Mouse (Mus musculus) embryo, embryonic 11.5 days (tissue): ENCODE results near the gene Rsph3a.
"Not testable (repeated sequence)": the region's sequence is repeated elsewhere in the genome, so short reads cannot be mapped to it uniquely, and the experiment has no call there.

Experiments
- DNase-seq: peaks from one replicate; pipeline ENCODE4 v3.0.0-alpha.2; 2012; ENCODE audit warnings: low read depth, low spot score

Rsph3a gene

DNA sequence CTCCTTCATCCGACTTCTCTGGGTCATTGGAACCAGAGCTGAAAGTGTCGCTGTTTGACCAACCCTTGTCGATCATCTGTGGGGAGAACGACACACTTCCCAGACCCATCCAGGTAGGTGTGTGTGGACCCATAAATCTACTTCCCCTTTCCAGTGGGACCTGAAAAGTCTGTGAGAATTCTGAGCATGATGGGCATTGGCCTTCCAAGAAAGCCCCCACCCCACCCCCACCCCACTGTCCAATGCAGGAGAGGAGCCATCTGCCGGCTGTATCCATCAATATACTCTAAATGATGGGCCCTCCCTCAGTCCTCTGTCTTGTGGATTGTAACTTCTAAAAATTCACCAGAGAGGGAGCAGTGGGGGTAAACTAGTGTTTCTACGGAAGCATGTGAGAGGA, 16.8 kb upstream of the Rsph3a start:
- DNase-seq, result no peak

DNA sequence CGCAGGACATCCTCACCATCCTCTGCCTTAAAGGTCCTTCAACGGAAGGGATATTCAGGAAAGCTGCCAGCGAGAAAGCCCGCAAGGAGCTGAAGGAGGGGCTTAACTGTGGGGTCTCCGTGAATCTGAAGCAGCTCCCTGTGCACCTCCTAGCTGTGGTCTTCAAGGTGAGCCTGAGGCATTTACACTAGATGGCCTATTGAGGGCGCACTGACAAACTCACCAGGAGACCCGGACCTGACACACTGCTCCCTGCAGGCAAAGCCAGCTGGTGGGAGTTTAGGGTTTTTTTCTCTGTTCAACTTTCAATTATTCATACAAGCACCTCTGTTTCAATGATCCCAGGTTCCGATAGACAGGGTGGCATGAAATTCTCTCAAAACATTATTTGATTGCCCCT, 16.1 kb upstream of the Rsph3a start:
- no peak for DNase-seq

GRCm38 (mm10) chr17:7931096-7931990, 14.1 kb upstream of the Rsph3a start:
- no peak for DNase-seq

DNA sequence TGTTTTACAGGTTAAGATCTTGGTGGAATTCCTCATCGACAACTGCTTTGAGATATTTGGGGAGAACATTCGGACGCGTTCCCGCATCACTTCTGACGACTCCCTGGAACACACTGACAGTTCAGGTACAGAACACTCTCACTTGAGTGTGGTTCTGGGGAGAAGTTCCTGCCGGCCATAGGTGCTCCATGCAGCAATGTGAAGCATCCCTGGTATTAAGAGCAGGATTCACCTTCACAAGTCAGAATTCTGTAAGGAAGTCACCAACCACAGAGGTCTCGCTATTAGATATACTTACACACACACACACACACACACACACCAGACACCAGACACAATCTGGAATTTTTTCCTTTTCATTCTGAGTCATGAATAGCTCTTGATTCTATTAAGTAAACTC, 13.3 kb upstream of the Rsph3a start:
- not testable (repeated sequence) for DNase-seq

GRCm38 (mm10) chr17:7939640-7940039, 5.8 kb upstream of the Rsph3a start:
- no peak for DNase-seq

- not testable (repeated sequence) for DNase-seq
Measured at GRCm38 (mm10) chr17:7946053-7946627, 726 bp downstream of the Rsph3a start.

DNA sequence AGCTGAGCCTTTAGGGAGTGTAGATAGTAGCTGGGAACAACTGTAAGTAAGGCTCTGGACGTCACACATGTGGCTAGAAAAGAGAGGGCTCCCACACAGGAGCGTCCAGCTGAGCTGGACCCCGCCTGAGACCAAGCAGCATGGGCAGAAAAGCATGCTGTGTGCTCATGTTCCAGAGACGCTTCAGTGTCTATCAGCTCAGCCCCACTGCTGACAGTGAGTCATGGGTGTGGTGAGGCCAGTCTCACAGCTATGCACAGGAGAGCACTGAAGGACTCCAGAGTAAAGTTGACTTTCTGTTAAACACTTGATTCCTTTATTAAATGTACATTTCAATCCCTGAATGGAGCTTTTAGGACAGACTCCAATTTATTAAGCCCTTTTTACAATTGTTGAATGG, 5.9 kb downstream of the Rsph3a start:
- DNase-seq, result not testable (repeated sequence)

GRCm38 (mm10) chr17:7957242-7957641, 11.8 kb downstream of the Rsph3a start:
- not testable (repeated sequence) for DNase-seq

- not testable (repeated sequence) for DNase-seq
Measured at GRCm38 (mm10) chr17:7963333-7963732, 17.9 kb downstream of the Rsph3a start.

DNA sequence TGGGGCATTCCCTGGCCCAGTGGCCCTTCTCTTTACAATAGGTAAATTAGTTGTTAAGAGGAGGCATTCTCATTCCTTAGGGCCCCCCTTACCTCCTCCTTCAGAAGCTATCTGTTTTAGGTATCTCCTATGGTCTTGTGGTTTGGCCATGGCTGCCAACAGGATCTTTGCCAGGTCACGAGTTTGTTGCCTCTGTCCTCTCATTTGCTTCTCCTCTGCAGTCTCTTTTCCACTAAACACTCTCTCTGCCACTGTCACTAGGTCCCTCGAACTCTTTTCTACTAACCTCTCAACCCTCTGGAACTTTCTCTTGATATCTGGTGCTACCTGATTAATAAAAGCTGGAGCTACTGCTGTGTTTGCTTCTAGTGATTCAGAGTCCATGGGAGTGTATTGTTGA, 19.0 kb downstream of the Rsph3a start:
- not testable (repeated sequence) for DNase-seq

- not testable (repeated sequence) for DNase-seq
Measured at GRCm38 (mm10) chr17:7968490-7968889, 23.1 kb downstream of the Rsph3a start.

GRCm38 (mm10) chr17:7969782-7970181, 24.4 kb downstream of the Rsph3a start:
- not testable (repeated sequence) for DNase-seq

DNA sequence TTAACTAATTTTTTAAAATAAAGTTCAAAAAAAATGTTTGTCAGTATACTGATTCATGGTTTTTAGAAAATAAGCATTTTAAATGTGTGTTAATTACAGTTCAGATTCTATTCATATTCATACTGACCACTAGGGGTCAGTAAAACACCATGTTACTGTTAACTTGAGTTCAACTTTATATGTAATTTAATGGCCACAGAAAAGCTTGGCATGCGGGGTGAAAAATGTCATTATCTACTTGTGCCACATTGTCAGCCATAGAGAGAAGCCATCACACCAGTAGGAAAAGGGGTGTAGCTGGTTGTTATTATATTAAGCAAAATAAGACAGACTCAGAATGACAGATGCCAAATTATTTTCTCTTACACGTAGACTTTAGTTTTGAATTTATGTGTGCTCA, 38.1 kb downstream of the Rsph3a start:
- not testable (repeated sequence) for DNase-seq

DNA sequence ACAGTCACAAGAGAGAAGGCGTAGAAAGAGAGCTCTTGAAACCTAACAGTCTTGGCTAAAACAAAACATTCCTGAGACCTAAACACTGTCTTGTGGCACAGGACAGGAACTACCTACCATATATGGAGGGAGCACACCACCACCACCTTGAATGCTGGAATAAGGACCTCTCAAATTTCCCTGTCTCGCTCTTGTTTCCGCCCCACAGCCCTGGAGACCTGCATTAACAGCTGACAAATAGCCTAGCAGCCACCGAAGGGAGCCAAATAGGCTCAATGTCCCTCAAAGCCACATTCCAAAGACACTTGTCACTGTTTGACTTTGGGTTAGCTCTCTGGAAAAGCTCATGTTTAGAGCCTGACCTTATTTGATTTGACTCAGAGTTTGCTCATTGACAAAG, 40.2 kb downstream of the Rsph3a start:
- DNase-seq, result not testable (repeated sequence)

DNA sequence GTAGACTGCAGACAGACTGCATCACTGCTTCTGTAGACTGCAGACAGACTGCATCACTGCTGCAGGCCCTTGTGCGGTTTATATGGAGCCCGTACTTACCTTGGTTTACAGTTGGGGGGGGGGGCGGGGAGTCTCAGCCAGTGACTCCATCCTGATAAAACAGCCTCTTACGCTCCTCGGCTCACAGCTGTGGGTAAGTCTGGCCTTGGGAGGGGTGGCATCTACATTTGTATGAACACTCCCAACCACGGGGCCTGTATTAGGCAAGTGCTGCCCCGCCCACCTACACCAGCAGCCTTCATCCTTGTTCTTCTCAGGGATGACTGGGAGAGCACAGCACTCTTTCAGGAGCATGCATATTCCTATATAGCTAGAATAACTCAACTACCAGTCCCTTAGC, 41.6 kb downstream of the Rsph3a start:
- not testable (repeated sequence) for DNase-seq

DNA sequence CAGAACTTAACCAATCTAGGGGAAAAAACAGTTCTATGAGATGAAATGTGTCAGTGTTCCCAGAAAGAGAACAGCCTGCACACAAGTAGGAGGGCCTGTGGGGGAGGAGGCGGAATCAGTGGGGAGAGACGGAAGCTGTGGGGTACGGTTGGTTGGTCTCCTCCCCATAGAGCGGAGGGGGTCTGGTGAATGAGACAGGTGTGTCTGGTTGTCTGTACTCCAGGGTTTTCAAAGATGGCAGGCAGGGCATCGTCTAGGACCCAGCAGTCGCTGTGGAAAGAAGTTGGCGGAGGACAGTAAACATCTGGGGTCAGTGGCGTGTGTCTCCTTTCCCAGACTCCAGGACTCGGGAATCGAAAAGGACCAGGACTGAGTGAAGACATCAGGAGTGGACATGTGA, 57.8 kb downstream of the Rsph3a start:
- not testable (repeated sequence) for DNase-seq

DNA sequence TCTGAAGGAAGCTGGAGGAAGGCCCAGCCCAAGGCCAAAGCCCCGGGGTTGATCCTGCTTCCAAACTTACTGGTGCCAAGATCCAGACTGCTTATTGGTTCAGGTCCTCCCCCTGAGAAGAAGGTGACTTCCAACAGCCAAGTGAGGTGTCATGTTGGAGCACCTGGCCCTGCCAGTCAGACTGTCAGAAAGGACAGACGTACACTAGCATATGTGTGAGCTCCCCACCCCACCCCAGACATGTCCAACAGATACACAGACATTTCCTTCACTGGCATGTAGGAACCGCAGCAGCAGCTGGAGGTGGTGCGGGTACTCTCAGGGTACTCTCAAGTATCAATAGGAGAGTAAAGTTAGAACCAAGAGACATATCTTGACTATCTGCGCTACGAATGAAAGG, 61.4 kb downstream of the Rsph3a start:
- DNase-seq, result not testable (repeated sequence)

DNA sequence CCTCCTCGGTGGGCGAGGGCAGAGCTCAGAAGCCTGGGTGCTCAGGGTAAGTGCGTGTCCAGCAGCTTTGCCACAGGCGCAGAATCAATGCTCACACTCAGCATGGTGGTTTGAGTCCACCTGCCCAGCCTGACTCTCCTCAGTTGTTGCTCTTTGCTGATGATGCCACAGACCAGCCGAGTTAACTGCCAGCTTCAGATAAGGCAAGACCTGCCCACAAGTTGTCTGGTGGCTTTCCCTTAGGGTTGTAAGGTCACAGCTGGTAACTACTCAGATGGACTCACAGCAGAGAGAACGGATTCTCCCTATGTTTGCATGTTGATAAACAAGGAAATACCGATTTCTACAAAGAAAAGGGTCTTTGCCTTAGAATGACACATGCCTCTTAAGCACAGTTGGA, 64.2 kb downstream of the Rsph3a start:
- not testable (repeated sequence) for DNase-seq

- DNase-seq, result not testable (repeated sequence)
Measured at GRCm38 (mm10) chr17:8013974-8014373, 68.6 kb downstream of the Rsph3a start.

- not testable (repeated sequence) for DNase-seq
Measured at GRCm38 (mm10) chr17:8022675-8023074, 77.3 kb downstream of the Rsph3a start.

DNA sequence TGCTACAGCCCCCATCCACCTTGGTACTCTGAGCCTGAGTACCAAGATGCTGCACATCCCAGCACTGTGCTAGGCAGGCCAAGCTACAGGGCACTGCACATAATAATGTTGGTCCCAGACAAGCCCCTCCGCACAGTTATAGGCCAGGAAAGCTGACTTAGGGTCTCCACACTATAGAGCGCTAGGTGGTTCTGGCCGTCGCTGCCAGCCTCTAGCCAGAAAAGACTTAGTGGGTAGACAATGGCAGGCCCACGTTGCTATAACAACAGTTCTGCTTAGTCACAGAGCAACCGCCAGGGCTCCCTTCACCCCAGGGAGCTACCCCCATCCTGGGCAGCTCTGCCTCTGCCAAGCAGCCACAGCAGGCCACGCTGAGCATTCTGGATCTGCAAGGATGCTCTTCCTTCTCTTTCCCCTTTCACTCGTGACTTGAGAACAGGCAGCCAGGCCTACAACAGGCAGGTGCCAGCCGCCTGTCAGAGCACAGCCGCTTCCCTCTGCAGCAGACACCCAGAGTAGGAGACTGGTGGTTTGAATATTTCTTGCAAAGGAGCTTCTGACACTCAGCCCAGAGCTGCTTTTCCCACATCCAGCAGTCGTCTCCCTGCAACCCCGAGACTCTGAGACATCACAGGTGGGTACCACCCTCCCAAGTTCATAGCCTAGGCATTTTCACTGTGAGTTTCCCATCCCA, 82.2 kb downstream of the Rsph3a start:
- DNase-seq, result not testable (repeated sequence)
